Mouse (Mus musculus) spleen, adult 2 months (tissue): ENCODE results near the gene Kifc3.

Experiments used
- CTCF ChIP-seq: fragments of 200-500 bp; IDR thresholded peaks from 2 replicates; pipeline ENCODE4 v1.5.1; 2011; ENCODE audit warnings: mild to moderate bottlenecking, inconsistent platforms; ENCODE audit not compliant: insufficient read depth, insufficient read length, insufficient replicate concordance; ENCODE audit errors: extremely low read depth
- POLR2A ChIP-seq: fragments of 200-500 bp; IDR thresholded peaks from 2 replicates; pipeline ENCODE4 v1.6.1; 2011; ENCODE audit warnings: low read depth, low read length, inconsistent platforms

DNA sequence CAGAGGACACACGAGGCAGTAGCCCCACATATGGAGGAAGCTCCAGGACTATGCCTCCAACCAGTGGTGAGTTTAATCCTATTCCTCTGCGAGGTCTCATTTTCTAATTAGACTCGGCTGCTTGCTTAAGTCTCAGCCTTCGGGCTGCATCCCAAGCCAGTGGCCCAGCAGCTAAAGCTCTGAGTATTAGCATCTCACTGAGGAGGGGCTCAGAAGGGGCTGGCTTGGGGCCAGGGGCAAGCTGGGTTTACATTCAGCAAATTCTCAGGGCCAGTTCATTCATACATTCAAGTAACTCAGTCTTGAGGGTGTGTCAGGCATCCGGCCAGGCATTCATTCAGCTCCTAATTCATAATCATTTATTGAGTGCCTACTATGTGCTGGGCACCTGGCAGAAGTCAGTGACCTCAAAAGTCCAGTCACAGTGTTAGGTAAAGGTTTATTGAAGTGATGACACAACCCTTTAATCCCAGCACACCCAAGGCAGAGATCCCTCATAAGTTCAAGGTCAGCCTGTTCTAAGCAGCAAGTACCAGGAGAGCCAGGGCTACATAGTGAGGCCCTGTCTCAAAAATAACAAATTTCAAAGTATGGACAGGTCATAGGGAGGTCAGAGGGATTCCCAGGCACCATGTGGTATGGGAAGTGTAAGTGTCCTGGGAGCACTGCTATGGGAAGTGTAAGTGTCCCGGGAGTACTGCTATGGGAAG lies 64.1 kb downstream of the Kifc3 start:
- TF ChIP-seq CTCF = no peak
- TF ChIP-seq POLR2A = no peak
